In genomic region chr4:67589976-67590727, GRCm38 (mm10) we compare ENCODE assay signal across 11 mouse cellular contexts.
DNase-seq lines count a peak whose midpoint lies in the region; ATAC-seq and TF ChIP-seq lines count a peak whose summit lies in the region.
"Had no signal": no experiment of that assay in that cellular context is flagged by ENCODE, and none has a peak within 500 bp of the region (broad histone marks: within the 10 kb centered on the region; RNA-seq: fewer than 3 reads in every experiment).

No protein-coding gene starts in this region.

- H3K4me1 ChIP-seq in forebrain, embryonic 14.5 days (ENCODE audit: control insufficient read depth, insufficient read depth, low read length): no peaks in the 10 kb centered on the region
- H3K4me1 ChIP-seq in forebrain, embryonic 11.5 days (replicated peaks; ENCODE audit: control insufficient read depth, insufficient read depth, low read length): no peaks in the 10 kb centered on the region
- H3K4me1 ChIP-seq in forebrain, embryonic 16.5 days (replicated peaks; ENCODE audit: control insufficient read depth, insufficient read depth, low read length): peaks cover 5% of the 10 kb centered on the region
- H3K4me1 ChIP-seq in thymus, adult 2 months (replicated peaks; ENCODE audit: control insufficient read depth, insufficient read depth, low read length): no peaks in the 10 kb centered on the region

- no peak overlapping the region for H3K27ac ChIP-seq in forebrain, embryonic 14.5 days (ENCODE audit: low read depth, low read length)
- H3K27ac ChIP-seq in forebrain, embryonic 11.5 days (ENCODE audit: low read depth, low read length): no peak overlapping the region
- no peak overlapping the region for H3K27ac ChIP-seq in forebrain, embryonic 16.5 days (ENCODE audit: low read length)
- no peak overlapping the region for H3K27ac ChIP-seq in thymus, adult 2 months (ENCODE audit: control insufficient read depth, insufficient read depth, low read length)

- H3K36me3 ChIP-seq in forebrain, embryonic 14.5 days (ENCODE audit: control insufficient read depth, insufficient read depth, low read length): no peaks in the 10 kb centered on the region
- H3K36me3 ChIP-seq in forebrain, embryonic 11.5 days (ENCODE audit: control insufficient read depth, insufficient read depth, low read length): no peaks in the 10 kb centered on the region
- H3K36me3 ChIP-seq in forebrain, embryonic 16.5 days (ENCODE audit: control insufficient read depth, insufficient read depth): no peaks in the 10 kb centered on the region
- no peaks in the 10 kb centered on the region for H3K36me3 ChIP-seq in thymus, adult 2 months (ENCODE audit: control insufficient read depth, insufficient read depth, low read length)

- WGBS in forebrain, embryonic 14.5 days: 40% methylated on average over 7 of the region's 7 CpGs
- 64% methylated on average over 7 of the region's 7 CpGs for WGBS in forebrain, embryonic 11.5 days
- WGBS in forebrain, embryonic 16.5 days: 31% methylated on average over 7 of the region's 7 CpGs
- WGBS in thymus, adult 2 months: 82% methylated on average over 7 of the region's 7 CpGs

- H3K4me2 ChIP-seq in forebrain, embryonic 14.5 days (ENCODE audit: low read length): no peak overlapping the region
- no peak overlapping the region for H3K4me2 ChIP-seq in forebrain, embryonic 11.5 days (ENCODE audit: low read depth, low read length, severe bottlenecking)
- no peak overlapping the region for H3K4me2 ChIP-seq in forebrain, embryonic 16.5 days (ENCODE audit: low read length)

- TF ChIP-seq CTCF in brain, embryonic 14.5 days (IDR thresholded peaks at IDR 0.05; ENCODE audit: borderline replicate concordance, extremely low read depth, insufficient read depth, insufficient read length): no peak
- TF ChIP-seq CTCF in thymus, adult 2 months (IDR thresholded peaks at IDR 0.05; ENCODE audit: borderline replicate concordance, control insufficient read depth, extremely low read depth, insufficient read depth, low read length, poor library complexity): no peak

- H3K27me3 ChIP-seq in forebrain, embryonic 14.5 days (replicated peaks; ENCODE audit: control insufficient read depth, insufficient read depth, low read length): no peaks in the 10 kb centered on the region
- no peaks in the 10 kb centered on the region for H3K27me3 ChIP-seq in forebrain, embryonic 11.5 days (ENCODE audit: control insufficient read depth, insufficient read depth, low read length)
- no peaks in the 10 kb centered on the region for H3K27me3 ChIP-seq in forebrain, embryonic 16.5 days (replicated peaks; ENCODE audit: control insufficient read depth, insufficient read depth, low read length)
- no peaks in the 10 kb centered on the region for H3K27me3 ChIP-seq in thymus, adult 2 months (ENCODE audit: control insufficient read depth, insufficient read depth, low read length)

- peak; percentile 93; the same call in 1 of the 2 replicates for ATAC-seq in forebrain, embryonic 14.5 days
- ATAC-seq in forebrain, embryonic 11.5 days (replicated peaks; ENCODE audit: low FRiP score): no peak
- peak; percentile 96 for ATAC-seq in forebrain, embryonic 16.5 days
- ATAC-seq: lung, postnatal 0 days had no signal

- no peak for TF ChIP-seq POLR2A in brain, embryonic 14.5 days (IDR thresholded peaks at IDR 0.05; ENCODE audit: borderline replicate concordance, extremely low read depth, insufficient read depth, insufficient read length, poor library complexity, severe bottlenecking)
- TF ChIP-seq POLR2A in thymus, adult 2 months (IDR thresholded peaks at IDR 0.05; ENCODE audit: control insufficient read depth, extremely low read depth, insufficient read depth, low read length, poor library complexity): no peak

- peak; percentile 83 for DNase-seq in forebrain, embryonic 14.5 days (ENCODE audit: low spot score)
- no peak for DNase-seq in forebrain, embryonic 11.5 days (ENCODE audit: low spot score)
- DNase-seq in brain, embryonic 14.5 days (ENCODE audit: low read depth): peak; percentile 89
- peak; percentile 8 to 44 for DNase-seq in layer of hippocampus, postnatal 25 days (ENCODE audit: extremely low spot score in 1 of 2, low spot score in 1 of 2)
- DNase-seq in thymus, adult 2 months: no peak
- DNase-seq in urinary bladder, adult 18-20 months (ENCODE audit: low spot score in 2 of 2): no peak
- DNase-seq in lung, postnatal 10 days: no peak
- DNase-seq: adrenal gland, adult 2 months; kidney, postnatal 36 days had no signal

- no peak overlapping the region for H3K4me3 ChIP-seq in forebrain, embryonic 14.5 days (ENCODE audit: low read depth, low read length)
- no peak overlapping the region for H3K4me3 ChIP-seq in forebrain, embryonic 11.5 days (ENCODE audit: low read depth, low read length)
- H3K4me3 ChIP-seq in forebrain, embryonic 16.5 days (replicated peaks; ENCODE audit: low read length): no peak overlapping the region
- H3K4me3 ChIP-seq in thymus, adult 2 months (ENCODE audit: control insufficient read depth, insufficient read depth, low read length): no peak overlapping the region

- no peak overlapping the region for H3K9ac ChIP-seq in forebrain, embryonic 14.5 days (ENCODE audit: low read length)
- H3K9ac ChIP-seq in forebrain, embryonic 11.5 days (ENCODE audit: low read length): no peak overlapping the region
- H3K9ac ChIP-seq in forebrain, embryonic 16.5 days (replicated peaks; ENCODE audit: low read depth, low read length): no peak overlapping the region

- H3K9me3 ChIP-seq in forebrain, embryonic 14.5 days (replicated peaks; ENCODE audit: control insufficient read depth, low read length): no peaks in the 10 kb centered on the region
- H3K9me3 ChIP-seq in forebrain, embryonic 11.5 days (ENCODE audit: control insufficient read depth, low read length): no peaks in the 10 kb centered on the region
- no peaks in the 10 kb centered on the region for H3K9me3 ChIP-seq in forebrain, embryonic 16.5 days (ENCODE audit: control insufficient read depth, low read length)

Comparison
In these comparisons a context has a peak if more than half of its experiments do, and no peak if none do; other contexts are left out.
1. DNase-seq: peak in forebrain, embryonic 14.5 days (single experiment), brain, embryonic 14.5 days (single experiment) and layer of hippocampus, postnatal 25 days (2 of 2); none in forebrain, embryonic 11.5 days (single experiment), thymus, adult 2 months (single experiment), urinary bladder, adult 18-20 months (0 of 2) and lung, postnatal 10 days (single experiment).